Mouse (Mus musculus): ENCODE results near the gene Gm39566. TPM values are rescaled to one million over a fixed set of nuclear protein-coding genes. Genes with fewer than 3 reads are reported as not detected.
A peak's percentile ranks its signal among the peaks of the same experiment; 100 is the strongest.
"Not testable (repeated sequence)": the region's sequence is repeated elsewhere in the genome, so short reads cannot be mapped to it uniquely, and the experiment has no call there.

Gene Gm39566
- not detected in 2 replicates for polyA plus RNA-seq (2015; fragmentation: Nextera tagmentation; extraction: Ambion mirVana)

GRCm38 (mm10) chr11:69815155-69815554 lies at the start of gene Gm39566:
Gene Gm39566, minus strand, starts transcription at chr11:69815298.
- no peak within 1 kb of the TSS for H3K4me2 ChIP-seq (ENCODE audit: low read depth, low read length)
- H3K9ac ChIP-seq (ENCODE audit: low read length): no peak within 1 kb of the TSS
- no peak for ATAC-seq (ENCODE audit: low read depth)
- H3K4me3 ChIP-seq (ENCODE audit: low read length): no peak within 1 kb of the TSS
- no peaks in the 10 kb centered on the region for H3K4me1 ChIP-seq (replicated peaks; ENCODE audit: control insufficient read depth, insufficient read depth, low read length)
- no peaks in the 10 kb centered on the region for H3K27me3 ChIP-seq (ENCODE audit: control insufficient read depth, insufficient read depth, low read depth, low read length)
- no peak within 1 kb of the TSS for H3K27ac ChIP-seq (ENCODE audit: low read length)
- WGBS: 65% methylated on average over 10 of the region's 10 CpGs
- no peaks in the 10 kb centered on the region for H3K36me3 ChIP-seq (ENCODE audit: control insufficient read depth, insufficient read depth, low read length)
- 0 out of 2 replicates have a peak, but pooled peaks cover 2% of the 10 kb centered on the region for H3K9me3 ChIP-seq (ENCODE audit: control insufficient read depth, low read length)

DNA sequence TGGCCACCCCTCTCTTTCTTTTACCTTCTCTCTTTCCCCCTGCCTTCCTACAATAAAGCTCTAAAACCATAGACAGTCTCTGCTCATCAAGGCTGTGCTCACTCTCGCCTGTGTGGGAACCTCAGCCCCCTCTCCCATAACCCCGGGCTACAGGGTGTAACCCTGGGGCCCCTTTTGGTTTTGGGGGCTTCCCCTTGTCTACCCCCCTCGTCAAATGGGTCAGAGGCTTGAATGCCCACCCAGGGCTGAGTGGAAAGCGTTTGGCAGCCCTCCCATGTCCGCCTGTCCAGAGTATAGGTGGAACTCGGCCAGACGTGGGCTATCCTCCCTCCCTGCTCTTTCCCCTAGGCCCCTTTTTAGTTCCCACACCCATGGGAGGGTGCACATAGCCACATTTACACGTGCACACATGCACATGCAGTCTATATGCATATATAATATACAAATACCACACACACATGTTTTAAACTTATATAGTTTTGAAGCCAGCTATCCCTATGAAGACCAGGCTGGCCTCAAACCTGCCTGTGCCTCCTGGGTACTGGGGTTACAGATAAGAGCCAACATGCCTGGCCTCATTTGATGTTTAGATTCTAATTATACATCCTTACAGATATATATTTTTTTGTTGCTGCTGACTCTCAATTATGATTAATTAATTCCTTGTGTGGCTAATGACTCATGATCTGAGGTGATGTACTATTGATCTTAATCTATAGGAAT lies 49.2 kb upstream of the Gm39566 start:
- Histone ChIP-seq H3K9me3 (ENCODE audit: control insufficient read depth, low read length) (no peaks in the 10 kb centered on the region), H3K4me3 (ENCODE audit: low read length) (no peak overlapping the region), H3K4me1 (replicated peaks; ENCODE audit: control insufficient read depth, insufficient read depth, low read length) (no peaks in the 10 kb centered on the region), H3K36me3 (ENCODE audit: control insufficient read depth, insufficient read depth, low read length) (no peaks in the 10 kb centered on the region), H3K27me3 (ENCODE audit: control insufficient read depth, insufficient read depth, low read depth, low read length) (no peaks in the 10 kb centered on the region; the same call in 1 of the 2 replicates), H3K27ac (ENCODE audit: low read length) (no peak overlapping the region), H3K9ac (ENCODE audit: low read length) (no peak overlapping the region), H3K4me2 (ENCODE audit: low read depth, low read length) (no peak overlapping the region)
- ATAC-seq (ENCODE audit: low read depth): no peak
- WGBS: 38% methylated on average over 8 of the region's 8 CpGs

GRCm38 (mm10) chr11:69863729-69864128 lies 48.6 kb upstream of the Gm39566 start:
- not testable (repeated sequence) for H3K9me3 ChIP-seq (ENCODE audit: control insufficient read depth, low read length); H3K27me3 ChIP-seq (ENCODE audit: control insufficient read depth, insufficient read depth, low read depth, low read length); H3K4me1 ChIP-seq (replicated peaks; ENCODE audit: control insufficient read depth, insufficient read depth, low read length); ATAC-seq (ENCODE audit: low read depth); H3K4me3 ChIP-seq (ENCODE audit: low read length); H3K27ac ChIP-seq (ENCODE audit: low read length); H3K4me2 ChIP-seq (ENCODE audit: low read depth, low read length); H3K9ac ChIP-seq (ENCODE audit: low read length); H3K36me3 ChIP-seq (ENCODE audit: control insufficient read depth, insufficient read depth, low read length)
- WGBS: 52% methylated on average over 3 of the region's 3 CpGs

GRCm38 (mm10) chr11:69858113-69858998 lies 43.3 kb upstream of the Gm39566 start, which contains the start of gene Tnk1:
Gene Tnk1, minus strand, starts transcription at chr11:69858730.
- peak within 1 kb of the TSS; percentile 68 for H3K27ac ChIP-seq (ENCODE audit: low read length)
- peak within 1 kb of the TSS; percentile 48; the same call in 1 of the 2 replicates for H3K9ac ChIP-seq (ENCODE audit: low read length)
- H3K4me2 ChIP-seq (ENCODE audit: low read depth, low read length): peak within 1 kb of the TSS; percentile 46
- peak; percentile 89 for ATAC-seq (ENCODE audit: low read depth)
- no peaks in the 10 kb centered on the region for H3K36me3 ChIP-seq (ENCODE audit: control insufficient read depth, insufficient read depth, low read length)
- WGBS: 13% methylated on average over 30 of the region's 30 CpGs
- H3K27me3 ChIP-seq (ENCODE audit: control insufficient read depth, insufficient read depth, low read depth, low read length): no peaks in the 10 kb centered on the region; the same call in 1 of the 2 replicates
- H3K4me3 ChIP-seq (ENCODE audit: low read length): peak within 1 kb of the TSS; percentile 39
- H3K4me1 ChIP-seq (replicated peaks; ENCODE audit: control insufficient read depth, insufficient read depth, low read length): no peaks in the 10 kb centered on the region
- no peaks in the 10 kb centered on the region for H3K9me3 ChIP-seq (ENCODE audit: control insufficient read depth, low read length)

DNA sequence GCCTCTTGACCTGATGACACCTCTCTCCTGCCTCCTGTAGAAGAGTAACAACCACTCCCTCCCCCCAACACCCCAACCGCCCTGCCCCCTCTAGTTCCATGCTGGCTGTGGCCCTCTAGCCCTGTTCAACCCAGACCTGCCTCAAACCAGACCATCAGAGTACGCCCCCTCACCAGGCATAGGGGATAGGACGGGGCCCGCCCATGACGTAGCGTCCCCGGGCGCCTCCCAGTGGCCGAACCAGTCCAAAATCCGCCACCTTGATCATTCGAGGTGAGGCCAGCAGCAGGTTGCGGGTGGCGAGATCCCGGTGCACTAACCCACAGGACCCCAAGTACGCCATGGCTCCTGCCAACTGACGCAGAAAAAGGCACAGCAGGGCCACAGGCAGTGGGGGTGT lies 40.2 kb upstream of the Gm39566 start:
- H3K4me3 ChIP-seq (ENCODE audit: low read length): no peak overlapping the region
- no peak overlapping the region for H3K9ac ChIP-seq (ENCODE audit: low read length)
- H3K27me3 ChIP-seq (ENCODE audit: control insufficient read depth, insufficient read depth, low read depth, low read length): no peaks in the 10 kb centered on the region; the same call in 1 of the 2 replicates
- no peak overlapping the region for H3K4me2 ChIP-seq (ENCODE audit: low read depth, low read length)
- H3K9me3 ChIP-seq (ENCODE audit: control insufficient read depth, low read length): no peaks in the 10 kb centered on the region
- peaks cover 17% of the 10 kb centered on the region for H3K36me3 ChIP-seq (ENCODE audit: control insufficient read depth, insufficient read depth, low read length)
- WGBS: 34% methylated on average over 16 of the region's 16 CpGs
- ATAC-seq (ENCODE audit: low read depth): no peak
- no peak overlapping the region for H3K27ac ChIP-seq (ENCODE audit: low read length)
- H3K4me1 ChIP-seq (replicated peaks; ENCODE audit: control insufficient read depth, insufficient read depth, low read length): no peaks in the 10 kb centered on the region

GRCm38 (mm10) chr11:69854680-69855079 lies 39.6 kb upstream of the Gm39566 start:
- peaks cover 22% of the 10 kb centered on the region for H3K36me3 ChIP-seq (ENCODE audit: control insufficient read depth, insufficient read depth, low read length)
- no peak overlapping the region for H3K4me3 ChIP-seq (ENCODE audit: low read length)
- no peaks in the 10 kb centered on the region for H3K9me3 ChIP-seq (ENCODE audit: control insufficient read depth, low read length)
- 72% methylated on average over 10 of the region's 10 CpGs for WGBS
- H3K27me3 ChIP-seq (ENCODE audit: control insufficient read depth, insufficient read depth, low read depth, low read length): no peaks in the 10 kb centered on the region; the same call in 1 of the 2 replicates
- H3K9ac ChIP-seq (ENCODE audit: low read length): no peak overlapping the region
- no peak overlapping the region for H3K27ac ChIP-seq (ENCODE audit: low read length)
- no peaks in the 10 kb centered on the region for H3K4me1 ChIP-seq (replicated peaks; ENCODE audit: control insufficient read depth, insufficient read depth, low read length)
- H3K4me2 ChIP-seq (ENCODE audit: low read depth, low read length): no peak overlapping the region
- no peak for ATAC-seq (ENCODE audit: low read depth)

GRCm38 (mm10) chr11:69853994-69854393 lies 38.9 kb upstream of the Gm39566 start:
- Histone ChIP-seq H3K4me3 (ENCODE audit: low read length) (no peak overlapping the region), H3K27ac (ENCODE audit: low read length) (no peak overlapping the region), H3K4me2 (ENCODE audit: low read depth, low read length) (no peak overlapping the region), H3K27me3 (ENCODE audit: control insufficient read depth, insufficient read depth, low read depth, low read length) (no peaks in the 10 kb centered on the region; the same call in 1 of the 2 replicates), H3K36me3 (ENCODE audit: control insufficient read depth, insufficient read depth, low read length) (peaks cover 26% of the 10 kb centered on the region), H3K9me3 (ENCODE audit: control insufficient read depth, low read length) (no peaks in the 10 kb centered on the region), H3K9ac (ENCODE audit: low read length) (no peak overlapping the region), H3K4me1 (replicated peaks; ENCODE audit: control insufficient read depth, insufficient read depth, low read length) (no peaks in the 10 kb centered on the region)
- ATAC-seq (ENCODE audit: low read depth): no peak
- 51% methylated on average over 7 of the region's 7 CpGs for WGBS

DNA sequence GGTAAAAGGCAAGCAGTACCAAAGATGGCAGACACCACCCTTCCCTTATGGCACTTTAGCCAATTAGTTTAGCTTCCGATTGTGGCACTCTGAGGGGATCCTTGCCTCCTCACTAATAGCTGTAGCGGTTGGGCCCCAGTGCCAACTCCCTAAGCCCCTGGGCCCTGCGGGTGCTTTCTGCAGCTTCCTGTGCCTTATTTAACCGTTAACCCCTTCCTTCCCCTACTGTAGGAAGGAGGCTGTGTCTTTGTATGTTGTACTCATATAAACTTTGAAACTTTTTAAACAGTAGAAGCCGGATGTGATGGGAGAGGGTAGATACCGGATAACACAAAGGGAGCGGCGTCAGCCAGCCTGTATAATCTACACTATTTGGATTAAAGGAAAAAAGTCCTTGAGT lies 35.7 kb upstream of the Gm39566 start:
- Histone ChIP-seq H3K4me3 (ENCODE audit: low read length) (no peak overlapping the region), H3K27ac (ENCODE audit: low read length) (peak overlapping the region; percentile 32; the same call in 1 of the 2 replicates), H3K9me3 (ENCODE audit: control insufficient read depth, low read length) (no peaks in the 10 kb centered on the region), H3K4me2 (ENCODE audit: low read depth, low read length) (no peak overlapping the region), H3K4me1 (replicated peaks; ENCODE audit: control insufficient read depth, insufficient read depth, low read length) (peaks cover 10% of the 10 kb centered on the region), H3K9ac (ENCODE audit: low read length) (no peak overlapping the region), H3K36me3 (ENCODE audit: control insufficient read depth, insufficient read depth, low read length) (peaks cover 34% of the 10 kb centered on the region), H3K27me3 (ENCODE audit: control insufficient read depth, insufficient read depth, low read depth, low read length) (no peaks in the 10 kb centered on the region)
- no peak for ATAC-seq (ENCODE audit: low read depth)
- 66% methylated on average over 8 of the region's 8 CpGs for WGBS

DNA sequence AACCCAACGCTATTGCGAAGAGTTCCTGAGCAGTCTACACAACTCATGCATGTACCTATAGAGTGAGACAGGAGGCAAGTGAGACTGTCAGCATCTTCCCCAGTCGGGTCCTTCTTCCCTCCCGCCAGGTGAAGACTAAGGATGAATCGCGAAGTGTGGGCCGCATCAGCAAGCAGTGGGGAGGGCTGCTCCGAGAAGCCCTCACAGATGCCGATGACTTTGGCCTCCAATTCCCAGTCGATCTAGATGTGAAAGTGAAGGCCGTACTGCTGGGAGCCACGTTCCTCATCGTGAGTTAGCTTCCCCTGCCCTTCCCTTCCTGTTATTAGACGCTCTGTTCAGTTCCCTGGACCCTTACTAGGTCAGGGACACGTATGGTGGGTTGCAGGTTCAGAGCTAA lies 34.8 kb upstream of the Gm39566 start:
- no peak overlapping the region for H3K4me3 ChIP-seq (ENCODE audit: low read length)
- WGBS: 88% methylated on average over 15 of the region's 15 CpGs
- no peak overlapping the region for H3K4me2 ChIP-seq (ENCODE audit: low read depth, low read length)
- H3K27ac ChIP-seq (ENCODE audit: low read length): no peak overlapping the region
- ATAC-seq (ENCODE audit: low read depth): no peak
- peaks cover 34% of the 10 kb centered on the region for H3K36me3 ChIP-seq (ENCODE audit: control insufficient read depth, insufficient read depth, low read length)
- H3K9me3 ChIP-seq (ENCODE audit: control insufficient read depth, low read length): no peaks in the 10 kb centered on the region
- no peaks in the 10 kb centered on the region for H3K27me3 ChIP-seq (ENCODE audit: control insufficient read depth, insufficient read depth, low read depth, low read length)
- no peak overlapping the region for H3K9ac ChIP-seq (ENCODE audit: low read length)
- peaks cover 16% of the 10 kb centered on the region for H3K4me1 ChIP-seq (replicated peaks; ENCODE audit: control insufficient read depth, insufficient read depth, low read length)

All from lung, embryonic 16.5 days (tissue).